Mouse (Mus musculus) embryonic facial prominence, embryonic 14.5 days (tissue): ENCODE data around the gene Aldh4a1. TPM values are rescaled to one million over a fixed set of nuclear protein-coding genes. Genes with fewer than 3 reads are reported as not detected.

ENCODE experiments used
- ATAC-seq: fragments of 200-750 bp; cut with Nextera tagmentation; 2 replicates; pipeline ENCODE4 v1.8.0; 2017; ENCODE audit warnings: low read depth, moderate number of reproducible peaks, moderate TSS enrichment
- DNase-seq: peaks from one replicate; pipeline ENCODE4 v3.0.0-alpha.2; 2015; ENCODE audit warnings: low spot score
- H3K27ac ChIP-seq: fragments of 300-500 bp; sonication (generic); replicated peaks from 2 replicates; pipeline ENCODE4 v1.5.1; 2014; ENCODE audit warnings: low read depth, mild to moderate bottlenecking, low read length, moderate library complexity
- H3K27me3 ChIP-seq: fragments of 300-500 bp; sonication (generic); replicated peaks from 2 replicates; pipeline ENCODE4 v1.6.1; 2014; ENCODE audit warnings: low read length; ENCODE audit not compliant: control insufficient read depth, insufficient read depth
- H3K36me3 ChIP-seq: fragments of 300-500 bp; sonication (generic); 2 replicates; pipeline ENCODE4 v1.6.1; 2014; ENCODE audit warnings: low read length, mixed read lengths; ENCODE audit not compliant: control insufficient read depth, insufficient read depth
- H3K4me1 ChIP-seq: fragments of 300-500 bp; sonication (generic); 2 replicates; pipeline ENCODE4 v1.6.1; 2014; ENCODE audit warnings: antibody characterized with exemption, low read length; ENCODE audit not compliant: control insufficient read depth, insufficient read depth
- H3K4me2 ChIP-seq: fragments of 300-500 bp; sonication (generic); 2 replicates; pipeline ENCODE4 v1.6.1; 2014; ENCODE audit warnings: low read depth, mild to moderate bottlenecking, low read length, moderate library complexity, mixed read lengths
- H3K4me3 ChIP-seq: fragments of 300-500 bp; sonication (generic); 2 replicates; pipeline ENCODE4 v1.5.1; 2014; ENCODE audit warnings: low read depth, mild to moderate bottlenecking, low read length
- H3K9ac ChIP-seq: fragments of 300-500 bp; sonication (generic); 2 replicates; pipeline ENCODE4 v1.6.1; 2014; ENCODE audit warnings: low read depth, mild to moderate bottlenecking, low read length, moderate library complexity, mixed read lengths
- H3K9me3 ChIP-seq: fragments of 300-500 bp; sonication (generic); 2 replicates; pipeline ENCODE4 v1.6.1; 2016; ENCODE audit warnings: low read length; ENCODE audit not compliant: control insufficient read depth
- WGBS: fragments of 180-500 bp; shearing (Covaris S2); extraction: QIAGEN DNeasy Blood & Tissue Kit; methylation state at CpG from one replicate; pipeline ENCODE4 v1.1.7; 2014; 5-methylcytosine and 5-hydroxymethylcytosine counted together
- polyA plus RNA-seq: library from polyadenylated mRNA; unstranded; fragments of >200 nt; fragmentation: Nextera tagmentation; extraction: Ambion mirVana; gene quantifications from 2 replicates; pipeline ENCODE4 v1.2.1, GENCODE M21; 2014

Aldh4a1 gene
- polyA plus RNA-seq = 21.1 and 23.9 TPM in 2 replicates

- Histone ChIP-seq H3K27me3 (no peaks in the 10 kb centered on the region), H3K36me3 (no peaks in the 10 kb centered on the region), H3K9ac (peak within 1 kb of the TSS; percentile 70), H3K4me1 (peaks cover 12% of the 10 kb centered on the region; the same call in 1 of the 2 replicates), H3K9me3 (no peaks in the 10 kb centered on the region), H3K27ac (peak within 1 kb of the TSS; percentile 78), H3K4me2 (peak within 1 kb of the TSS; percentile 79), H3K4me3 (peak within 1 kb of the TSS; percentile 62)
- ATAC-seq (peak; percentile 100), DNase-seq (peak; percentile 99)
- WGBS = under 1% methylated on average over 30 of the region's 38 CpGs
Observed at GRCm38 (mm10) chr4:139622373-139623282, at the start of gene Aldh4a1. Gene Aldh4a1, plus strand, starts transcription at chr4:139622866.

DNA sequence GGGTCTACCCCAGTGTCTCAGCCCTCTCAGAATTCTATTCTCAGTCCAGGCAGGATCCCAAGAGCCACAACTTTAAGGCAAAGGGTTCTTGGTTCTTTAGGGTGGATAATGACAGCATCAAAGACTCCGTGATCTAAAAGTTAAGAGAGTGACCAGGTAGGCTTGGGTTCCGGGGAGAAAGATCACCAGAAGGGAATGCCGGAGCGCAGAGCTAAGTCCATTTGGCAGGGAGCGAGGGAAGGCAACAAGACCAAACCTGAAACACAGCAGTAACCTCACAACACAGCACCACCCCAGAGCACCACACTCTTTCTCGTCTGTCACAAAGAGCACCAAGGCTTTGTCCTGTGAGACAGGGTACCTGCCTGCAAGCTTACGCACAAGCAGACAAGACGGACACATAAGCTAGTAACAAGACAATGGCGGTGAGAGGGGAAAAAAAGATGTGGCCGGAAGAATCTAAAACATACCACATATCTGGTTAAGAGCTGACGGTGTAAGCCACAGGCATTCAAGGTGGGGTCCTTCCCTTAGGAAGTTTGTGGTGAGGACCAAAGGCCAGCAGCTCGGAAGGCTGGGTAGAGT lies 49.6 kb upstream of the Aldh4a1 start:
- 80% methylated on average over 12 of the region's 12 CpGs for WGBS
- Histone ChIP-seq H3K9me3 (no peaks in the 10 kb centered on the region), H3K4me1 (peaks cover 20% of the 10 kb centered on the region), H3K27me3 (no peaks in the 10 kb centered on the region), H3K9ac (no peak overlapping the region), H3K4me3 (no peak overlapping the region), H3K36me3 (no peaks in the 10 kb centered on the region), H3K4me2 (no peak overlapping the region), H3K27ac (no peak overlapping the region)
- ATAC-seq (no peak), DNase-seq (no peak)

- no peaks in the 10 kb centered on the region for H3K9me3 ChIP-seq
- WGBS = 0% methylated on average over 30 of the region's 52 CpGs
- peaks cover 31% of the 10 kb centered on the region for H3K4me1 ChIP-seq
- no peaks in the 10 kb centered on the region for H3K36me3 ChIP-seq
- peak overlapping the region; percentile 97 for H3K4me2 ChIP-seq
- H3K27ac ChIP-seq = peak overlapping the region; percentile 87
- H3K9ac ChIP-seq = peak overlapping the region; percentile 83
- no peaks in the 10 kb centered on the region for H3K27me3 ChIP-seq
- ATAC-seq = peak; percentile 97
- DNase-seq = peak; percentile 99
- peak overlapping the region; percentile 84 for H3K4me3 ChIP-seq
Observed at GRCm38 (mm10) chr4:139574156-139574798, 48.4 kb upstream of the Aldh4a1 start.

GRCm38 (mm10) chr4:139574799-139575672 lies 47.6 kb upstream of the Aldh4a1 start:
- DNase-seq = peak; percentile 64
- peaks cover 38% of the 10 kb centered on the region for H3K4me1 ChIP-seq
- ATAC-seq = peak; percentile 61
- H3K27ac ChIP-seq = peak overlapping the region; percentile 87
- H3K27me3 ChIP-seq = no peaks in the 10 kb centered on the region
- WGBS = 0% methylated on average over 25 of the region's 111 CpGs
- H3K9ac ChIP-seq = peak overlapping the region; percentile 83
- peak overlapping the region; percentile 84 for H3K4me3 ChIP-seq
- H3K4me2 ChIP-seq = peak overlapping the region; percentile 97
- no peaks in the 10 kb centered on the region for H3K36me3 ChIP-seq
- no peaks in the 10 kb centered on the region for H3K9me3 ChIP-seq

DNA sequence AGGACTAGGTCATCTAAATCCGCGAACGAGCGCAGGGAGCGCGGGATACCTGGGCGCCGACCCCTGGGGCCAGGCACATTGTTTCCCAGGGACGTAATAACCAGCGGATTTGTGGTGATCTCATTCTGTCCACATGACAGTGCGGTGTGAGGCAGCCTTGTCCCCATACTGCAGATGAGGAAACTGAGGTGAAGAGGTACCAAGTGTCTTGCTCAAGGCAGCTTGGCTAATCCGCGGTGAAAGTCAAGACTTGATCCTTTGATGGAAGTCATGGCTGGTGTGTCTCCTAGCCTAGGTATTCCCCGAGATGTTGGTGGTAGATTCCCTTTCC lies 47.0 kb upstream of the Aldh4a1 start:
- Histone ChIP-seq H3K27me3 (no peaks in the 10 kb centered on the region), H3K9me3 (no peaks in the 10 kb centered on the region), H3K27ac (no peak overlapping the region), H3K36me3 (no peaks in the 10 kb centered on the region), H3K4me3 (peak overlapping the region; percentile 84), H3K4me1 (peaks cover 44% of the 10 kb centered on the region), H3K9ac (peak overlapping the region; percentile 83), H3K4me2 (peak overlapping the region; percentile 97)
- ATAC-seq (no peak), DNase-seq (no peak)
- 11% methylated on average over 10 of the region's 14 CpGs for WGBS

DNA sequence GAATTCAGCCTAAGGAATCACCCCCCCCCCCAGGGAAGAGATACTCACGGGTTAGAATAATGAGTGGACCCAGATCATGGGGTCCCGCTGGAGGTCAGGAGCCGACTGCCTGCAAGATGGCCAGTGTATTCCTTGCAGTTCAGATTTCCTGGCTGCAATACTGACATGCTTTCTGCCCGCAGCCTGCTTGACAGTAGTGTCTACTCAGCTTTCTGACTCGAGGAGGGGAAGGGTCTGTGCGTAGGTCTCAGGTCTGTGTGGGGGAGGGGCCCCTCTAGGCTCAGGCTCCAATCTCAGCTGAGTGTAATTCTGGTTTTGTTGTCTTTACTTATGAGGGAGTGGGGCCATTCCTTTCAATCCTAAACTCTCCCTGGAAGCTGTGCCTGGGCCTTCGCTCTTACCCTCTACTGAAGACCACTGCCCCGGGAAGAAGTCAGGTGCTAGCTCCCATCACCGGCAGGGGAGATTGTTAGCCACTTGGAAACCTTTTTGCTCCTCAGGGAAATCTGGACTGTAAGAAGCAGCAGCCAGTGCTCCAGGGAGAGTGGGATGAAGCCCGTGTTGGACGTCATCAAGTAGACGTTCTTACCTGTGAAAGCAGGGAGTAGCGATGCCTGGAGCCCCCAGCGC lies 46.3 kb upstream of the Aldh4a1 start:
- Histone ChIP-seq H3K9ac (peak overlapping the region; percentile 83), H3K4me2 (peak overlapping the region; percentile 97), H3K36me3 (no peaks in the 10 kb centered on the region), H3K27me3 (no peaks in the 10 kb centered on the region), H3K4me1 (peaks cover 51% of the 10 kb centered on the region), H3K27ac (no peak overlapping the region), H3K9me3 (no peaks in the 10 kb centered on the region), H3K4me3 (peak overlapping the region; percentile 84)
- peak; percentile 49 for DNase-seq
- 36% methylated on average over 14 of the region's 14 CpGs for WGBS
- no peak for ATAC-seq

GRCm38 (mm10) chr4:139577006-139577405 lies 45.7 kb upstream of the Aldh4a1 start:
- Histone ChIP-seq H3K4me1 (peaks cover 58% of the 10 kb centered on the region), H3K36me3 (no peaks in the 10 kb centered on the region), H3K4me2 (peak overlapping the region; percentile 97), H3K9ac (peak overlapping the region; percentile 83; the same call in 1 of the 2 replicates), H3K9me3 (no peaks in the 10 kb centered on the region), H3K27me3 (no peaks in the 10 kb centered on the region), H3K27ac (no peak overlapping the region), H3K4me3 (peak overlapping the region; percentile 84)
- 79% methylated on average over 7 of the region's 7 CpGs for WGBS
- ATAC-seq (no peak), DNase-seq (no peak)
